Mouse (Mus musculus) cerebellum, adult 9-11 months (tissue): Measurements from ENCODE around the gene Lrit2.

Experiments
- DNase-seq: peaks from one replicate; pipeline ENCODE4 v3.0.0; 2022

Gene Lrit2

GRCm38 (mm10) chr14:37112931-37113330, 45.2 kb downstream of the Lrit2 start:
- DNase-seq, result no peak

DNA sequence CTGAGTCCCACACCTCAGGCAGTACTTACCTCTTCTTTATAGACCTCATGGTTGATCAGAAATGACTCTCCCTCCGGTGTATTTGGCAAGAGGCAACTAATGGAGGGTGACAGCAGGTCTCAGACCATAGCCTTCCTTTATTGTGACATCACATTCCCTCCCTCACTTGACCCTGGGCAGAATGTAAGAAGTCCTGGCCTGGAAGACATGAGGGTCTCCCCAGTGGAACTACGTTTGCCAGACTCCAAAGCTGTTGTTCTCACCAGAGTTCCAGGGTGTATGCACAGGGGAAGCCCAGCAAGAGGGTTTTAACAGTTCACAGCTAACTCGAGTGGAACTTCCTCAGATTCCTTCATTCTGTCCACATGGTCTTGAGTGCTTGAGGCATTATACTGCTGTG, 46.2 kb downstream of the Lrit2 start, which contains the start of gene 2610528A11Rik:
Gene 2610528A11Rik (minus strand): TSS at position 101 of the 400 bp plus-strand sequence.
- DNase-seq, result no peak

GRCm38 (mm10) chr14:37119233-37119632, 51.5 kb downstream of the Lrit2 start:
- DNase-seq, result no peak
